Comparison of ENCODE assay signal across 26 mouse cellular contexts in genomic region chr7:127012845-127013244, GRCm38 (mm10). TPM values are rescaled to one million over a fixed set of nuclear protein-coding genes. Genes with fewer than 3 reads are reported as not detected.
DNase-seq lines count a peak whose midpoint lies in the region; ATAC-seq and TF ChIP-seq lines count a peak whose summit lies in the region.
"Had no signal": no experiment of that assay in that cellular context is flagged by ENCODE, and none has a peak within 500 bp of the region (broad histone marks: within the 10 kb centered on the region; RNA-seq: fewer than 3 reads in every experiment).

No protein-coding gene starts in this region.

- 0 out of 2 replicates have a peak overlapping the region, but pooled peaks have one; percentile 13 for H3K9ac ChIP-seq in limb, embryonic 13.5 days
- H3K9ac ChIP-seq in stomach, postnatal 0 days (ENCODE audit: low read length), result no peak overlapping the region
- H3K9ac ChIP-seq: forebrain, embryonic 15.5 days; hindbrain, embryonic 14.5 days; neural tube, embryonic 13.5 days; stomach, embryonic 15.5 days had no signal

- peaks cover 45% of the 10 kb centered on the region for H3K36me3 ChIP-seq in limb, embryonic 13.5 days
- H3K36me3 ChIP-seq in limb, embryonic 10.5 days, result peaks cover 48% of the 10 kb centered on the region
- H3K36me3 ChIP-seq in stomach, postnatal 0 days (ENCODE audit: control insufficient read depth, insufficient read depth, low read length), result no peaks in the 10 kb centered on the region

- H3K27me3 ChIP-seq in cerebellum, adult 2 months (ENCODE audit: control insufficient read depth, insufficient read depth, low read length), result no peaks in the 10 kb centered on the region
- no peaks in the 10 kb centered on the region for H3K27me3 ChIP-seq in limb, embryonic 13.5 days
- H3K27me3 ChIP-seq in limb, embryonic 10.5 days (ENCODE audit: low read depth, poor library complexity, severe bottlenecking), result no peaks in the 10 kb centered on the region
- no peaks in the 10 kb centered on the region for H3K27me3 ChIP-seq in stomach, postnatal 0 days (ENCODE audit: control insufficient read depth, insufficient read depth, low read length)
- H3K27me3 ChIP-seq: forebrain, embryonic 15.5 days; neural tube, embryonic 13.5 days; stomach, embryonic 15.5 days had no signal

- no peak for TF ChIP-seq CTCF in cerebellum, adult 2 months (IDR thresholded peaks at IDR 0.05; ENCODE audit: borderline replicate concordance, insufficient read depth, low read depth, low read length)
- no peak for TF ChIP-seq CTCF in stomach, postnatal 0 days (IDR thresholded peaks at IDR 0.05; ENCODE audit: low read depth)

- ATAC-seq in limb, embryonic 13.5 days (ENCODE audit: low FRiP score, low read depth), result no peak
- ATAC-seq in stomach, postnatal 0 days (ENCODE audit: low FRiP score, low TSS enrichment), result no peak
- ATAC-seq: forebrain, embryonic 15.5 days; liver, postnatal 0 days; lung, postnatal 0 days had no signal

- no peak overlapping the region for H3K4me2 ChIP-seq in limb, embryonic 13.5 days (replicated peaks)
- no peak overlapping the region for H3K4me2 ChIP-seq in stomach, postnatal 0 days (replicated peaks; ENCODE audit: low read depth)
- H3K4me2 ChIP-seq: forebrain, embryonic 15.5 days; hindbrain, embryonic 14.5 days; neural tube, embryonic 13.5 days had no signal

- H3K9me3 ChIP-seq in limb, embryonic 13.5 days, result no peaks in the 10 kb centered on the region
- no peaks in the 10 kb centered on the region for H3K9me3 ChIP-seq in limb, embryonic 10.5 days (replicated peaks)
- H3K9me3 ChIP-seq in stomach, postnatal 0 days (ENCODE audit: control insufficient read depth, low read length), result no peaks in the 10 kb centered on the region
- H3K9me3 ChIP-seq: forebrain, embryonic 15.5 days; neural tube, embryonic 13.5 days; stomach, embryonic 15.5 days had no signal

- intact Hi-C loops in left cerebral cortex, postnatal 25 days (cut with DNase I), result no loop called here

- no peak for DNase-seq in cerebellum, adult 2 months
- DNase-seq in cerebellum, postnatal 4 days (ENCODE audit: low spot score in 2 of 2), result no peak
- no peak for DNase-seq in limb, embryonic 10.5 days (ENCODE audit: low spot score)
- DNase-seq in stomach, postnatal 0 days (ENCODE audit: low spot score), result no peak
- no peak for DNase-seq in left cerebral cortex, postnatal 25 days (ENCODE audit: low spot score in 2 of 2)
- DNase-seq: adrenal gland, postnatal 25 days; cerebellum, adult 11 months; gastrocnemius, postnatal 10 days; heart, adult 2 months; kidney, postnatal 36 days; liver; liver, postnatal 0 days; midbrain, embryonic 14.5 days; retina, postnatal 1 day; thymus, adult 18-20 months; thymus, postnatal 4 days had no signal

- no peak overlapping the region for H3K4me3 ChIP-seq in cerebellum, adult 2 months (replicated peaks; ENCODE audit: insufficient read depth, low read depth, low read length)
- H3K4me3 ChIP-seq in limb, embryonic 13.5 days, result no peak overlapping the region
- H3K4me3 ChIP-seq in limb, embryonic 10.5 days, result no peak overlapping the region
- peak overlapping the region; percentile 89; the same call in 1 of the 2 replicates for H3K4me3 ChIP-seq in brown adipose tissue, adult 24 weeks (ENCODE audit: insufficient read depth, low read depth, low read length)
- no peak overlapping the region for H3K4me3 ChIP-seq in stomach, postnatal 0 days (ENCODE audit: low read depth, low read length)
- H3K4me3 ChIP-seq: forebrain, embryonic 15.5 days; neural tube, embryonic 13.5 days had no signal

- H3K27ac ChIP-seq in cerebellum, adult 2 months (ENCODE audit: insufficient read depth, low read length), result peak overlapping the region; percentile 51
- H3K27ac ChIP-seq in limb, embryonic 13.5 days, result no peak overlapping the region
- H3K27ac ChIP-seq in limb, embryonic 10.5 days, result no peak overlapping the region
- H3K27ac ChIP-seq in brown adipose tissue, adult 24 weeks (replicated peaks; ENCODE audit: low read depth, low read length), result no peak overlapping the region
- peak overlapping the region; percentile 35; the same call in 1 of the 2 replicates for H3K27ac ChIP-seq in stomach, postnatal 0 days (replicated peaks)
- H3K27ac ChIP-seq: forebrain, embryonic 15.5 days; heart, adult 2 months; hindbrain, embryonic 14.5 days; neural tube, embryonic 13.5 days; stomach, embryonic 15.5 days had no signal

- no peak for TF ChIP-seq POLR2A in cerebellum, adult 2 months (IDR thresholded peaks at IDR 0.05; ENCODE audit: borderline replicate concordance, insufficient read depth, low read length)

- no peak for TF ChIP-seq EP300 in stomach, postnatal 0 days (optimal IDR thresholded peaks at IDR 0.05)

- H3K4me1 ChIP-seq in cerebellum, adult 2 months (ENCODE audit: control insufficient read depth, insufficient read depth, low read length), result peaks cover 44% of the 10 kb centered on the region
- H3K4me1 ChIP-seq in limb, embryonic 13.5 days, result peaks cover 27% of the 10 kb centered on the region
- H3K4me1 ChIP-seq in limb, embryonic 10.5 days, result peaks cover 27% of the 10 kb centered on the region
- peaks cover 30% of the 10 kb centered on the region for H3K4me1 ChIP-seq in brown adipose tissue, adult 24 weeks (ENCODE audit: control insufficient read depth, insufficient read depth, insufficient read length, low read length)
- H3K4me1 ChIP-seq in stomach, postnatal 0 days (replicated peaks; ENCODE audit: control insufficient read depth, insufficient read depth), result 0 out of 2 replicates have a peak, but pooled peaks cover 10% of the 10 kb centered on the region

- WGBS in cerebellum, adult 2 months, result 83% methylated on average over 10 of the region's 10 CpGs
- WGBS in limb, embryonic 13.5 days, result 96% methylated on average over 10 of the region's 10 CpGs
- 93% methylated on average over 10 of the region's 10 CpGs for WGBS in limb, embryonic 10.5 days
- WGBS in stomach, postnatal 0 days, result 93% methylated on average over 10 of the region's 10 CpGs

RNA-seq across cellular contexts. Expression of gene Mvp, which starts 1.6 kb away (rescaled TPM):
- 19.9 and 21.0 TPM in 2 replicates for polyA plus RNA-seq in cerebellum, adult 2 months (2012; rRNA removed)
- 5.5 and 5.6 TPM in 2 replicates for polyA plus RNA-seq in limb, embryonic 13.5 days (2015; fragmentation: Nextera tagmentation; extraction: Ambion mirVana)
- 3.3 and 4.0 TPM in 2 replicates for polyA plus RNA-seq in limb, embryonic 10.5 days (2016; fragmentation: Nextera tagmentation; extraction: Ambion mirVana)
- 27.9 and 52.7 TPM in 2 replicates for polyA plus RNA-seq in brown adipose tissue, adult 24 weeks (2012; ENCODE audit: insufficient read depth, insufficient read length, missing spikeins)
- 49.5 and 50.0 TPM in 2 replicates for polyA plus RNA-seq in stomach, postnatal 0 days (2015; fragmentation: Nextera tagmentation; extraction: Ambion mirVana)
- 1 to 10 TPM; 5.2 to 6.7 TPM for total RNA-seq in left cerebral cortex, postnatal 25 days (2021)

RNA-seq across cellular contexts. Expression of gene Pagr1b, which starts 3.4 kb away (rescaled TPM):
- polyA plus RNA-seq in cerebellum, adult 2 months (2012; rRNA removed), result 2.8 and 5.2 TPM in 2 replicates
- polyA plus RNA-seq in limb, embryonic 13.5 days (2015; fragmentation: Nextera tagmentation; extraction: Ambion mirVana), result 0.31 TPM in 1 of 2 replicates, not detected in the other
- 0.90 TPM in 1 of 2 replicates, not detected in the other for polyA plus RNA-seq in limb, embryonic 10.5 days (2016; fragmentation: Nextera tagmentation; extraction: Ambion mirVana)
- polyA plus RNA-seq in brown adipose tissue, adult 24 weeks (2012; ENCODE audit: insufficient read depth, insufficient read length, missing spikeins), result 14.1 TPM in 1 of 2 replicates, not detected in the other
- 0.42 TPM in 1 of 2 replicates, not detected in the other for polyA plus RNA-seq in stomach, postnatal 0 days (2015; fragmentation: Nextera tagmentation; extraction: Ambion mirVana)
- total RNA-seq in left cerebral cortex, postnatal 25 days (2021), result 1 to 10 TPM in 1 of 2 experiments, under 1 TPM in 1; 0.66 to 2.3 TPM
- total RNA-seq: common myeloid progenitor, adult 5-6 weeks; heart, adult 2 months; layer of hippocampus, adult 8-10 months had no signal
- polyA plus RNA-seq: forebrain, embryonic 15.5 days; heart, adult 2 months; heart, embryonic 14.5 days; midbrain, embryonic 14.5 days; stomach, embryonic 15.5 days had no signal

RNA-seq across cellular contexts. Expression of gene Pagr1a, which starts 4.3 kb away (rescaled TPM):
- polyA plus RNA-seq in cerebellum, adult 2 months (2012; rRNA removed), result 91.6 and 105 TPM in 2 replicates
- polyA plus RNA-seq in limb, embryonic 13.5 days (2015; fragmentation: Nextera tagmentation; extraction: Ambion mirVana), result 48.2 and 70.2 TPM in 2 replicates
- polyA plus RNA-seq in limb, embryonic 10.5 days (2016; fragmentation: Nextera tagmentation; extraction: Ambion mirVana), result 88.5 and 95.0 TPM in 2 replicates
- 5.9 and 26.0 TPM in 2 replicates for polyA plus RNA-seq in brown adipose tissue, adult 24 weeks (2012; ENCODE audit: insufficient read depth, insufficient read length, missing spikeins)
- polyA plus RNA-seq in stomach, postnatal 0 days (2015; fragmentation: Nextera tagmentation; extraction: Ambion mirVana), result 8.7 and 25.1 TPM in 2 replicates
- total RNA-seq in left cerebral cortex, postnatal 25 days (2021), result 10 to 100 TPM; 22.5 to 23.9 TPM
- total RNA-seq: common myeloid progenitor, adult 5-6 weeks had no signal

RNA-seq across cellular contexts. Expression of gene Gm42742, which starts 8.1 kb away (rescaled TPM):
- 362 and 365 TPM in 2 replicates for polyA plus RNA-seq in cerebellum, adult 2 months (2012; rRNA removed)
- 52.2 and 64.8 TPM in 2 replicates for polyA plus RNA-seq in limb, embryonic 13.5 days (2015; fragmentation: Nextera tagmentation; extraction: Ambion mirVana)
- polyA plus RNA-seq in limb, embryonic 10.5 days (2016; fragmentation: Nextera tagmentation; extraction: Ambion mirVana), result 30.8 and 44.7 TPM in 2 replicates
- 12.4 TPM in 1 of 2 replicates, not detected in the other for polyA plus RNA-seq in brown adipose tissue, adult 24 weeks (2012; ENCODE audit: insufficient read depth, insufficient read length, missing spikeins)
- 12.0 and 27.5 TPM in 2 replicates for polyA plus RNA-seq in stomach, postnatal 0 days (2015; fragmentation: Nextera tagmentation; extraction: Ambion mirVana)
- 10 to 100 TPM; 39.2 to 43.8 TPM for total RNA-seq in left cerebral cortex, postnatal 25 days (2021)

RNA-seq across cellular contexts. Expression of gene Prrt2, which starts 8.2 kb away (rescaled TPM):
- 600 and 672 TPM in 2 replicates for polyA plus RNA-seq in cerebellum, adult 2 months (2012; rRNA removed)
- polyA plus RNA-seq in limb, embryonic 13.5 days (2015; fragmentation: Nextera tagmentation; extraction: Ambion mirVana), result 6.9 and 10.4 TPM in 2 replicates
- 2.9 and 4.4 TPM in 2 replicates for polyA plus RNA-seq in limb, embryonic 10.5 days (2016; fragmentation: Nextera tagmentation; extraction: Ambion mirVana)
- polyA plus RNA-seq in brown adipose tissue, adult 24 weeks (2012; ENCODE audit: insufficient read depth, insufficient read length, missing spikeins), result 0.55 and 0.58 TPM in 2 replicates
- 1.7 and 2.9 TPM in 2 replicates for polyA plus RNA-seq in stomach, postnatal 0 days (2015; fragmentation: Nextera tagmentation; extraction: Ambion mirVana)
- total RNA-seq in left cerebral cortex, postnatal 25 days (2021), result 100 to 1,000 TPM; 191 to 195 TPM
- polyA plus RNA-seq: liver, postnatal 0 days had no signal

Comparison
In these comparisons a context has a peak if more than half of its experiments do, and no peak if none do; other contexts are left out.
1. H3K27ac ChIP-seq: peak in cerebellum, adult 2 months (single experiment) and stomach, postnatal 0 days (single experiment); none in limb, embryonic 13.5 days (single experiment), limb, embryonic 10.5 days (single experiment) and brown adipose tissue, adult 24 weeks (single experiment).